Mouse (Mus musculus) heart, embryonic 12.5 days (tissue): ENCODE measurements at regions not wholly inside any gene's neighbourhood (a gene's known extent, or its start where the extent isn't known, plus 50 kb on each side); places are given as distances from the start of the nearest gene placed in this dataset.

Experiments used
- ATAC-seq: fragments of 200-750 bp; cut with Nextera tagmentation; 2 replicates; pipeline ENCODE4 v1.8.0; 2017; ENCODE audit warnings: moderate TSS enrichment, moderate library complexity; ENCODE audit not compliant: insufficient number of reproducible peaks, low FRiP score
- H3K27ac ChIP-seq: fragments of 300-500 bp; sonication (generic); 2 replicates; pipeline ENCODE4 v1.5.1; 2016; ENCODE audit warnings: mild to moderate bottlenecking, moderate library complexity; ENCODE audit not compliant: poor library complexity, severe bottlenecking
- H3K27me3 ChIP-seq: fragments of 300-500 bp; sonication (generic); replicated peaks from 2 replicates; pipeline ENCODE4 v1.6.1; 2016; ENCODE audit warnings: mild to moderate bottlenecking, moderate library complexity
- H3K36me3 ChIP-seq: fragments of 300-500 bp; sonication (generic); 2 replicates; pipeline ENCODE4 v1.6.1; 2016; ENCODE audit warnings: mild to moderate bottlenecking, moderate library complexity
- H3K4me1 ChIP-seq: fragments of 300-500 bp; sonication (generic); replicated peaks from 2 replicates; pipeline ENCODE4 v1.6.1; 2016; ENCODE audit warnings: mild to moderate bottlenecking
- H3K4me2 ChIP-seq: fragments of 300-500 bp; sonication (generic); 2 replicates; pipeline ENCODE4 v1.6.1; 2016; ENCODE audit warnings: mild to moderate bottlenecking, moderate library complexity
- H3K4me3 ChIP-seq: fragments of 300-500 bp; sonication (generic); 2 replicates; pipeline ENCODE4 v1.5.1; 2016; ENCODE audit warnings: mild to moderate bottlenecking
- H3K9ac ChIP-seq: fragments of 300-500 bp; sonication (generic); 2 replicates; pipeline ENCODE4 v1.6.1; 2016; ENCODE audit warnings: mild to moderate bottlenecking, moderate library complexity
- H3K9me3 ChIP-seq: fragments of 300-500 bp; sonication (generic); replicated peaks from 2 replicates; pipeline ENCODE4 v1.6.1; 2016; ENCODE audit warnings: mild to moderate bottlenecking, moderate library complexity
- WGBS: fragments of 180-500 bp; shearing (Covaris S2); methylation state at CpG from one replicate; pipeline ENCODE4 v1.1.7; 2016; 5-methylcytosine and 5-hydroxymethylcytosine counted together

- H3K36me3 ChIP-seq: no peaks in the 10 kb centered on the region
- H3K9me3 ChIP-seq: no peaks in the 10 kb centered on the region
- no peak overlapping the region for H3K27ac ChIP-seq
- H3K4me2 ChIP-seq: 0 out of 2 replicates have a peak overlapping the region, but pooled peaks have one; percentile 4
- WGBS: 9% methylated on average over 10 of the region's 10 CpGs
- peaks cover 55% of the 10 kb centered on the region for H3K4me1 ChIP-seq
- no peak for ATAC-seq
- H3K4me3 ChIP-seq: no peak overlapping the region
- no peaks in the 10 kb centered on the region for H3K27me3 ChIP-seq
- H3K9ac ChIP-seq: no peak overlapping the region
These were observed 250.7 kb upstream of the Tsc22d2 start for GRCm38 (mm10) chr3:58163806-58164205.

- Histone ChIP-seq H3K27ac (peak overlapping the region; percentile 90), H3K4me1 (peaks cover 53% of the 10 kb centered on the region), H3K9me3 (no peaks in the 10 kb centered on the region), H3K9ac (no peak overlapping the region), H3K36me3 (no peaks in the 10 kb centered on the region), H3K27me3 (no peaks in the 10 kb centered on the region), H3K4me2 (peak overlapping the region; percentile 9; the same call in 1 of the 2 replicates), H3K4me3 (no peak overlapping the region)
- peak; percentile 87 for ATAC-seq
- 1% methylated on average over 2 of the region's 2 CpGs for WGBS
These were observed 247.9 kb upstream of the Tsc22d2 start for GRCm38 (mm10) chr3:58166628-58167027.

- no peak overlapping the region for H3K4me2 ChIP-seq
- no peaks in the 10 kb centered on the region for H3K27me3 ChIP-seq
- no peak overlapping the region for H3K9ac ChIP-seq
- H3K4me1 ChIP-seq: peaks cover 48% of the 10 kb centered on the region
- no peaks in the 10 kb centered on the region for H3K9me3 ChIP-seq
- no peaks in the 10 kb centered on the region for H3K36me3 ChIP-seq
- no peak for ATAC-seq
- WGBS: 23% methylated on average over 3 of the region's 3 CpGs
- peak overlapping the region; percentile 90 for H3K27ac ChIP-seq
- no peak overlapping the region for H3K4me3 ChIP-seq
These were observed 247.4 kb upstream of the Tsc22d2 start for GRCm38 (mm10) chr3:58167121-58167520.

GRCm38 (mm10) chr3:58167761-58168290 is 246.7 kb upstream of the Tsc22d2 start:
- ATAC-seq: no peak
- no peaks in the 10 kb centered on the region for H3K27me3 ChIP-seq
- no peak overlapping the region for H3K9ac ChIP-seq
- no peaks in the 10 kb centered on the region for H3K9me3 ChIP-seq
- WGBS: 70% methylated on average over 1 of the region's 1 CpGs
- no peak overlapping the region for H3K4me3 ChIP-seq
- peaks cover 41% of the 10 kb centered on the region for H3K4me1 ChIP-seq
- peak overlapping the region; percentile 56 for H3K27ac ChIP-seq
- no peaks in the 10 kb centered on the region for H3K36me3 ChIP-seq
- no peak overlapping the region for H3K4me2 ChIP-seq

GRCm38 (mm10) chr3:58168522-58169185 is 245.9 kb upstream of the Tsc22d2 start:
- H3K27me3 ChIP-seq: no peaks in the 10 kb centered on the region
- no peak for ATAC-seq
- H3K9ac ChIP-seq: no peak overlapping the region
- peaks cover 32% of the 10 kb centered on the region for H3K4me1 ChIP-seq
- 55% methylated on average over 14 of the region's 14 CpGs for WGBS
- H3K36me3 ChIP-seq: no peaks in the 10 kb centered on the region
- no peak overlapping the region for H3K4me2 ChIP-seq
- no peaks in the 10 kb centered on the region for H3K9me3 ChIP-seq
- H3K4me3 ChIP-seq: no peak overlapping the region
- peak overlapping the region; percentile 42 for H3K27ac ChIP-seq

GRCm38 (mm10) chr3:58169786-58170185 is 244.7 kb upstream of the Tsc22d2 start:
- H3K9ac ChIP-seq: no peak overlapping the region
- H3K9me3 ChIP-seq: no peaks in the 10 kb centered on the region
- H3K4me3 ChIP-seq: no peak overlapping the region
- H3K4me1 ChIP-seq: peaks cover 25% of the 10 kb centered on the region
- ATAC-seq: no peak
- 86% methylated on average over 6 of the region's 6 CpGs for WGBS
- no peak overlapping the region for H3K4me2 ChIP-seq
- H3K27me3 ChIP-seq: no peaks in the 10 kb centered on the region
- H3K27ac ChIP-seq: no peak overlapping the region
- no peaks in the 10 kb centered on the region for H3K36me3 ChIP-seq

- no peak overlapping the region for H3K4me2 ChIP-seq
- no peak for ATAC-seq
- peaks cover 9% of the 10 kb centered on the region for H3K4me1 ChIP-seq
- no peaks in the 10 kb centered on the region for H3K9me3 ChIP-seq
- H3K4me3 ChIP-seq: no peak overlapping the region
- no peak overlapping the region for H3K9ac ChIP-seq
- 76% methylated on average over 5 of the region's 5 CpGs for WGBS
- H3K27me3 ChIP-seq: no peaks in the 10 kb centered on the region
- H3K36me3 ChIP-seq: no peaks in the 10 kb centered on the region
- H3K27ac ChIP-seq: no peak overlapping the region
These were observed 242.4 kb upstream of the Tsc22d2 start for GRCm38 (mm10) chr3:58172096-58172495.

GRCm38 (mm10) chr3:58173821-58174220 is 240.7 kb upstream of the Tsc22d2 start:
- no peak overlapping the region for H3K4me3 ChIP-seq
- no peak for ATAC-seq
- H3K4me1 ChIP-seq: no peaks in the 10 kb centered on the region
- no peak overlapping the region for H3K27ac ChIP-seq
- no peaks in the 10 kb centered on the region for H3K36me3 ChIP-seq
- 85% methylated on average over 1 of the region's 1 CpGs for WGBS
- H3K9ac ChIP-seq: no peak overlapping the region
- H3K4me2 ChIP-seq: no peak overlapping the region
- H3K27me3 ChIP-seq: no peaks in the 10 kb centered on the region
- H3K9me3 ChIP-seq: no peaks in the 10 kb centered on the region

GRCm38 (mm10) chr3:58181715-58182114 is 232.8 kb upstream of the Tsc22d2 start:
- no peaks in the 10 kb centered on the region for H3K9me3 ChIP-seq
- H3K4me3 ChIP-seq: no peak overlapping the region
- 14% methylated on average over 3 of the region's 3 CpGs for WGBS
- no peak overlapping the region for H3K9ac ChIP-seq
- peak overlapping the region; percentile 90 for H3K27ac ChIP-seq
- peaks cover 27% of the 10 kb centered on the region for H3K4me1 ChIP-seq
- peak; percentile 91 for ATAC-seq
- no peaks in the 10 kb centered on the region for H3K27me3 ChIP-seq
- peak overlapping the region; percentile 11; the same call in 1 of the 2 replicates for H3K4me2 ChIP-seq
- no peaks in the 10 kb centered on the region for H3K36me3 ChIP-seq

- no peaks in the 10 kb centered on the region for H3K36me3 ChIP-seq
- no peaks in the 10 kb centered on the region for H3K27me3 ChIP-seq
- H3K9ac ChIP-seq: no peak overlapping the region
- WGBS: 7% methylated on average over 4 of the region's 4 CpGs
- ATAC-seq: peak; percentile 85
- H3K9me3 ChIP-seq: no peaks in the 10 kb centered on the region
- H3K4me2 ChIP-seq: peak overlapping the region; percentile 52
- peak overlapping the region; percentile 90 for H3K27ac ChIP-seq
- H3K4me1 ChIP-seq: peaks cover 27% of the 10 kb centered on the region
- 0 out of 2 replicates have a peak overlapping the region, but pooled peaks have one; percentile 1 for H3K4me3 ChIP-seq
These were observed 232.2 kb upstream of the Tsc22d2 start for GRCm38 (mm10) chr3:58182299-58182698.

- H3K4me1 ChIP-seq: peaks cover 27% of the 10 kb centered on the region
- H3K27ac ChIP-seq: peak overlapping the region; percentile 90
- H3K9me3 ChIP-seq: no peaks in the 10 kb centered on the region
- H3K27me3 ChIP-seq: no peaks in the 10 kb centered on the region
- H3K4me2 ChIP-seq: no peak overlapping the region
- no peak for ATAC-seq
- no peak overlapping the region for H3K4me3 ChIP-seq
- no peak overlapping the region for H3K9ac ChIP-seq
- no peaks in the 10 kb centered on the region for H3K36me3 ChIP-seq
- WGBS: 55% methylated on average over 3 of the region's 3 CpGs
These were observed 231.2 kb upstream of the Tsc22d2 start for GRCm38 (mm10) chr3:58183279-58183678.
